Mouse (Mus musculus): Measurements from ENCODE around the gene Rps19. TPM values are rescaled to one million over a fixed set of nuclear protein-coding genes. Genes with fewer than 3 reads are reported as not detected.
A peak's percentile ranks its signal among the peaks of the same experiment; 100 is the strongest.

Rps19 gene
- polyA plus RNA-seq, 1 experiment from 2014 or later, result 1,459 TPM

DNA sequence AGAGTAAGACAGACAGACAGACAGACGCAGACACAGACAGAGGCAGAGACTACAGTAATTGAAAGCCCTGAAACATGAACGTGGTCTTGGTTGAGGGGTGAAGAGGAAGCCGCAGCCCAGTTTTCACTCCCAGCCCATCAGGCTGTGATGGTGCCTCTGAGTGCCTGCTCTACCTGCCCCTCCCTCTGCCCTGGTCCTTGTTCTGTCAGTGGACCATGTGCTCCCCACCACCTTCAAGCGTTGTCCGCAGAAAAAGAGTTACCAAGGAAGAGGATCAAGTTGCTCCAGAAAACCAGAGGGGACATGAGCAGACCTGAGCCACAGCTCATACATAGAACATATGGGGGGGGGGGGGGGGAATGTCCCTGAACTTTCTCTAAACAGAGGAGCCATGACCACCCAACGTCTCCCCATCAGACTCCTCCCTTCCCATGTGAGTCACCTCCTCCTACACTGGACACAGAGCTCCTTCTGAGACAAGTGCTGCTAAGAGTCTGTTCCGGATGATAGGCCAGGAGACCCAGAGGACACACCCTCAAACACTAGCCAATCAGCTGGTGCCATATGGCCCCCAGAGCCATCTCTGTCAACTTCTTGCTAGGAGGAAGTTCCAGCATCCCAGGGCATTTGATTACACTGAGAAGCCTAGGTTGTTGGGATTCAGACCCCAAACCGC, 31.5 kb upstream of the Rps19 start:
- 82% methylated on average over 8 of the region's 8 CpGs for WGBS
- Histone ChIP-seq H3K27ac (no peak overlapping the region), H3K27me3 (no peaks in the 10 kb centered on the region), H3K9ac (no peak overlapping the region), H3K4me3 (no peak overlapping the region), H3K4me1 (no peaks in the 10 kb centered on the region), H3K4me2 (replicated peaks) (no peak overlapping the region), H3K36me3 (no peaks in the 10 kb centered on the region), H3K9me3 (replicated peaks) (no peaks in the 10 kb centered on the region)
- no peak for ATAC-seq (ENCODE audit: low FRiP score)

DNA sequence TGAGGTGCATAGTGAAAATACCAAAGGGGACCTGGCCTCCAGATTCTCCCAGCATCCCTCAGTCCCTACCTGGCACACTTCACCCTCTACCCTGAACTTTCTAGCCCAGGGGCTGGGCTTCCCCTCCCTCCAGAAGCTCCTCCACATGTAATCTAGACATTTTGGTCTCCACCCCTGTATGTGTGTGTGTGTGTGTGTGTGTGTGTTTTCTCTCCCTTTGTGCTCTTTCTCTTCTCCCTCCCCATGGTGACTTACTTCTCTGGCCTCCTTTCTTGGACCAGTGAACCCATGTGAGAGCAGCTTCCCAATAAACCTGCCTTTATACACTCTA, 31.0 kb upstream of the Rps19 start:
- Histone ChIP-seq H3K4me1 (no peaks in the 10 kb centered on the region), H3K4me3 (no peak overlapping the region), H3K27me3 (no peaks in the 10 kb centered on the region), H3K27ac (no peak overlapping the region), H3K36me3 (no peaks in the 10 kb centered on the region), H3K4me2 (replicated peaks) (no peak overlapping the region), H3K9me3 (replicated peaks) (no peaks in the 10 kb centered on the region), H3K9ac (no peak overlapping the region)
- ATAC-seq (ENCODE audit: low FRiP score), result no peak

DNA sequence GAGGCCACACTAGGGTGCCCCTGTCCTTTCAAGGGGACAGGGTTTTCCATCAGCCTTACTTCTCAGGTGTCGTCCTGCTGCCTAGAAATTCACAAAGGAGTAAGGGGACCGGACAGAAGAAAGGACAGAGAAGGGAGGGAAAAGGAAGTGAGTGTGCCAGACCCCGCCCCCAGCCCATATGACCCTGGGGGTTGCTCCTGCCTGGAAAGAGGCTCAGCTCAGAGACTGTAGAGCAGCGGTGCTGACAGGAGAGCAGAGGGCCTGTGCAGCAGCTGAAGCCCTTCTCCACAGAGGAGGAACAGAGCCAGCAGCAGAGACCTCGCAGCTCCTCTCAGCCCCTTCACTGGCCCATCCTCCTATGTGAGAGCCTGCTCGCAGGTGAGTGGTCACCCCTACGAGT, 30.5 kb upstream of the Rps19 start:
- ATAC-seq (ENCODE audit: low FRiP score), result no peak
- H3K27me3 ChIP-seq, result no peaks in the 10 kb centered on the region
- no peaks in the 10 kb centered on the region for H3K9me3 ChIP-seq (replicated peaks)
- H3K4me3 ChIP-seq, result no peak overlapping the region
- 0 out of 2 replicates have a peak overlapping the region, but pooled peaks have one; percentile 8 for H3K4me2 ChIP-seq (replicated peaks)
- no peaks in the 10 kb centered on the region for H3K4me1 ChIP-seq
- H3K36me3 ChIP-seq, result no peaks in the 10 kb centered on the region
- WGBS, result 45% methylated on average over 7 of the region's 7 CpGs
- H3K27ac ChIP-seq, result no peak overlapping the region
- no peak overlapping the region for H3K9ac ChIP-seq

DNA sequence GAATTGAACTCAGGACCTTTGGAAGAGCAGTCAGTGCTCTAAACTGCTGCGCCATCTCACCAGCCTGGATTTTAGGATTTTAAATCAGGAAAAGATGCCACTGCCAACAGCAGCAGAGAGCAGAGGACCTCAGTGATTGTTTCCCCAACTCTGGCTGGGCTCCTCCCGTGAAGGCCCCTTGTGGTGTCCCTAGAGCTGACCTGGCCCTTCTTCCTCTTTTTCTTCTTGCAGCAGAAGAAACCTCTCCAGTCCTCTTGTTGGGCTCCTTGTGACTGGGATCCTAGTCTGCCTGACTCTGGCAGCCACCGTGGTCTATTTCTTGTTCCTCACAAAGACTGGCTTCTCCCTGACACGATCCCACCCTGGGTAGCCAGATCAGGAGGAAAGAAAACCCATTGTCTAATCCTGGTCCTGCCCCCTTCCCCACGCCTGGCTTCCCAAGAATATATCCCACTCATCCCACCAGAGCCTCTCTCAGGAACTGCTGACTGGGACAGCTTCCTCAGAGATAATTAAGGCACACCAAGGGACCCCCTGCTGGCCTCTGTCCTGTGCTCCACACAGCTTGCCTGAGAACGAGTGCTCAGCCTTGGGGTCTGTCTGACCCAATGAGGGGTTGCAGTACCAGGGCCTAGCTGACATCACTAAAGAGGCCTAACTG, 27.6 kb upstream of the Rps19 start:
- no peak overlapping the region for H3K4me3 ChIP-seq
- WGBS, result 34% methylated on average over 6 of the region's 6 CpGs
- H3K36me3 ChIP-seq, result no peaks in the 10 kb centered on the region
- no peak for ATAC-seq (ENCODE audit: low FRiP score)
- no peaks in the 10 kb centered on the region for H3K4me1 ChIP-seq
- no peak overlapping the region for H3K27ac ChIP-seq
- no peak overlapping the region for H3K9ac ChIP-seq
- no peak overlapping the region for H3K4me2 ChIP-seq (replicated peaks)
- no peaks in the 10 kb centered on the region for H3K9me3 ChIP-seq (replicated peaks)
- no peaks in the 10 kb centered on the region for H3K27me3 ChIP-seq

DNA sequence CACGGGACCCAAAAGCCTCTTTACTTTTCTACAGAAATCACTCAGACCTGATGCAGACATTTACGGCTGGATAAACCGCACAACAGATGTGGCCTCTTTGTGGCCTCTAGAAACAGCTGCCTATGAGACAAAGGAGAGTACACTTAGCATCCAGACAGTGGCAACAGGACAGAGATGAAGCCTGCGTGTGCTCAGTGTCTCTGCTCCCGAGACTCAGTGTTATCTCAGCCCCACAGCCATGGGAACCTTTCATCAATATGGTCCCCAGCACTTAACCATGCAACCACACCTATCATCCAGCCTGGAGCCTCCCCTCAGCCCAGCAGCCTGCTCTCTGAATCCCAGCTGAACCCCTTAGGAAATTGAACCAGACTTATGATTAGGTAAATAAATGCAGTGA, 24.9 kb upstream of the Rps19 start:
- H3K27me3 ChIP-seq, result no peaks in the 10 kb centered on the region
- H3K36me3 ChIP-seq, result no peaks in the 10 kb centered on the region
- H3K4me3 ChIP-seq, result no peak overlapping the region
- H3K9me3 ChIP-seq (replicated peaks), result no peaks in the 10 kb centered on the region
- no peak overlapping the region for H3K9ac ChIP-seq
- no peak overlapping the region for H3K27ac ChIP-seq
- whole genome bisulfite sequencing, result 75% methylated on average over 5 of the region's 5 CpGs
- H3K4me1 ChIP-seq, result no peaks in the 10 kb centered on the region
- no peak overlapping the region for H3K4me2 ChIP-seq (replicated peaks)
- ATAC-seq (ENCODE audit: low FRiP score), result no peak

DNA sequence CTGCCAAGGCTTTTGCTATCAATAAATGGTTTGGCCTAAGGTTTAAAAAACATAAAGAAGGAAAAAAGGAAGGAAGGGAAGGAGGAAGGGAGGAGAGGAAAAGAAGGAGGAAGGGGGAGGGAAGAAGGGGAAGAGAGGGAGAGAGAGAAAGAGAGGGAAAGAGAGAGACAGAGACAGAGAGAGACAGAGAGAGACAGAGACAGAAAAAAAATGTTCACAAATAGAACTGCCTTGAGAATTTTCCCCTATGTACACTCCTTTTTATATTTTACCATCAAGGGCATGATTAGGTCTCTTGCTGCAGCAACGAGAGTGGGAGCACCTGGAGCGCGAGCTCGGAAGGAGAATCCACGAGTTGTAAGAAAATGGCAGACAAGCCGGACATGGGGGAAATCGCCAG, 22.3 kb upstream of the Rps19 start, which contains the start of gene Gm9844:
Gene Gm9844, plus strand, starts transcription at position 301 of the 400 bp plus-strand sequence.
- Histone ChIP-seq H3K9me3 (replicated peaks) (no peaks in the 10 kb centered on the region), H3K4me3 (no peak within 1 kb of the TSS), H3K4me1 (no peaks in the 10 kb centered on the region), H3K36me3 (no peaks in the 10 kb centered on the region), H3K9ac (no peak within 1 kb of the TSS), H3K27me3 (no peaks in the 10 kb centered on the region), H3K27ac (no peak within 1 kb of the TSS), H3K4me2 (replicated peaks) (no peak within 1 kb of the TSS)
- no peak for ATAC-seq (ENCODE audit: low FRiP score)
- WGBS, result 88% methylated on average over 7 of the region's 7 CpGs

DNA sequence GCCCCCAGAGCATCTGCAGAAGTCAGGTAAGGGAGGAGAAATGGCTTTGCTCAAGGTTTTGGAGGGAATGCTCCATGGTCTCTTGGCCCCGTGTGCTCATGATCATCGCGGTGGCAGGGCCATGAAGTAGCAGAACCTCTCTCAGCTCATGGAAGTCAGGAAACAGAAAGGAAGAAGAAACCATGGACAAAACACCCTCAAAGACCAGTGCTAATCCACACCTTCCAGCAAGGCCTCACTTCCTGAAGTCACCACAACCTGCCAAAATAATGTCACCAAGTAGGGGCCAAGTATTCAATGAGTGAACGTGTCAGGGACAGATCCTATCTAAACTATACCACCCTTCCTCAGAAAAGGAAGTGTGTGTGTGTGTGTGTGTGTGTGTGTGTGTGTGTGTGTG, 21.3 kb upstream of the Rps19 start:
- H3K4me2 ChIP-seq (replicated peaks), result no peak overlapping the region
- no peak for ATAC-seq (ENCODE audit: low FRiP score)
- no peaks in the 10 kb centered on the region for H3K27me3 ChIP-seq
- H3K9me3 ChIP-seq (replicated peaks), result no peaks in the 10 kb centered on the region
- H3K27ac ChIP-seq, result no peak overlapping the region
- no peaks in the 10 kb centered on the region for H3K4me1 ChIP-seq
- H3K4me3 ChIP-seq, result no peak overlapping the region
- H3K36me3 ChIP-seq, result no peaks in the 10 kb centered on the region
- 86% methylated on average over 4 of the region's 4 CpGs for WGBS
- H3K9ac ChIP-seq, result no peak overlapping the region

DNA sequence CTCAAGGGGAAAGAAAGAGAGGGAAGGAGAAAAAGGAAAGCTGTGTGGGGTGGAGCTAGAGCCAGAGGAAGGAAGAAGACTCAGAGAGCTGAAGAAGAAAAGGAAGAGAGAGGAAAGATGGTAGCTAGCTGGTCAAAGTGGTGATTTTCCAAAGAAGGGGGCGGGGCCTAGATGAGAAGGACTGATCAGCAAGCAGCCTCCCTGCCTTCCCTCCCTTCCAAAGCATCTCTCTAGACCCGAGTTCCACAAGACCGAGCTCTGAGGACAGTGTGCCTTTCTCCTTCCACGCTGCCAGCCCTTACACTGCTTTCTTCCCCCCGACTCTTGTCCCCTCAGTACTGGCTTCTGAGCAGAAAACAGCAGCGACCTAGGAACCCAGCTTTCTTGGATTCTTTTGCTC, 20.0 kb upstream of the Rps19 start:
- no peak overlapping the region for H3K4me2 ChIP-seq (replicated peaks)
- no peaks in the 10 kb centered on the region for H3K9me3 ChIP-seq (replicated peaks)
- no peak overlapping the region for H3K4me3 ChIP-seq
- H3K9ac ChIP-seq, result 0 out of 2 replicates have a peak overlapping the region, but pooled peaks have one; percentile 3
- H3K4me1 ChIP-seq, result no peaks in the 10 kb centered on the region
- no peaks in the 10 kb centered on the region for H3K36me3 ChIP-seq
- no peak overlapping the region for H3K27ac ChIP-seq
- no peaks in the 10 kb centered on the region for H3K27me3 ChIP-seq
- ATAC-seq (ENCODE audit: low FRiP score), result no peak
- 31% methylated on average over 6 of the region's 6 CpGs for WGBS

DNA sequence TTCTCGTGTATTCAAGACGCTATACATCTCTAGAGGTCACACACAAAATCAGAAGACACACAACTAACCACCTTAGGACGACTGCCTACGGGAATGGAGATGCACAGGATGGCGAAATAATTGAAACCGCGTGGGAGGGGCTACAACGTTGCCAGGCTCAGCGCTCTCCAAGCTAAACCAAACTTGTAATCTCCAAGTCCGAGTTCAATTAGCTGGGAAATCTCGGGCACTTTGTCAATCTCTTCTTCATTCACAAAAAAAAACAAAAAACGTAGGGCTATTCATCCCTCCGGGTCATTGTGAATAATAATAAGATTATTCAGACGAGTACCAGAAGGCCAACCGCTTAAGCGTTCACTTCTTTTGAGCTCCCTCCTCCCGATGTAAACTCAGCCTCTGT, 15.1 kb upstream of the Rps19 start:
- H3K4me1 ChIP-seq, result no peaks in the 10 kb centered on the region
- no peak for ATAC-seq (ENCODE audit: low FRiP score)
- 57% methylated on average over 17 of the region's 17 CpGs for WGBS
- peaks cover 3% of the 10 kb centered on the region; the same call in 1 of the 2 replicates for H3K9me3 ChIP-seq (replicated peaks)
- H3K4me3 ChIP-seq, result no peak overlapping the region
- H3K36me3 ChIP-seq, result no peaks in the 10 kb centered on the region
- no peak overlapping the region for H3K9ac ChIP-seq
- H3K27ac ChIP-seq, result no peak overlapping the region
- H3K4me2 ChIP-seq (replicated peaks), result no peak overlapping the region
- H3K27me3 ChIP-seq, result peaks cover 14% of the 10 kb centered on the region

DNA sequence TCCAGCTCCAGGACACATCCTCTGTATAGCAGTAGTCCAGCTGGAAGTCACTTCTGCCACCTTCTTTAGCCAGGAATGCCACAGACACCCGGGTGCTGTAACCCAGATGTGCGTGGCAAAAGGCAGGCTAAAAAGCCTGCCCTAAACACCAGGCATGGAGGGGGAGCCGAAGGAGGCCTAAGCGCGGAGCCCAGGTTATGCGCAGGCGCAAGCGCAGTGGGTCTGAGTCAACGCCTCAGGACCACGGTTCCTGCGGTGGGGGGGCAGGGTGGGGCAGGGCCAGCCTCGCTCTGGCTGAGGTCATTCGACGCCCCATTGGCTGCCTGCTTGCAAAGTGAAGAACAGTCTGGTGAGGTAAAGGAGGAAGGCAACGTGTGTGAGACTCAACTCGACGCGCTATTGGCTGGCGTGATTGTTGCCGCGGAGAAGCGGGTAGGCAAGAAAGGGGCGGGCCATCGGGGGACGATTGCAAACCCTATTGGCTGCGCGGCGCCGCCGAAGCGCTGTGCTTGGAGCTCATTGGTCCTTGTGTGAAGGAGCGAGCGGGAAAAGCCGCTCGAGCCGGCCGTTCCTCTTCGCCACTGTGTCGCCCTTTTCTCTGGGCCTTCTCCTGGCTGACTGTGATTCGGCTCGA, 14.5 kb upstream of the Rps19 start, which contains the start of the genes Lypd4 and Dmrtc2:
Gene Lypd4, minus strand, starts transcription at position 410 of the 634 bp plus-strand sequence.
Gene Dmrtc2, plus strand, starts transcription at position 526 of the 634 bp plus-strand sequence.
- H3K27me3 ChIP-seq, result peaks cover 14% of the 10 kb centered on the region
- no peak for ATAC-seq (ENCODE audit: low FRiP score)
- 54% methylated on average over 41 of the region's 41 CpGs for WGBS
- no peaks in the 10 kb centered on the region for H3K4me1 ChIP-seq
- H3K36me3 ChIP-seq, result no peaks in the 10 kb centered on the region
- peaks cover 3% of the 10 kb centered on the region; the same call in 1 of the 2 replicates for H3K9me3 ChIP-seq (replicated peaks)
- H3K4me2 ChIP-seq (replicated peaks), result peak within 1 kb of the TSS; percentile 15; the same call in 1 of the 2 replicates
- H3K4me3 ChIP-seq, result no peak within 1 kb of the TSS
- H3K9ac ChIP-seq, result no peak within 1 kb of the TSS
- no peak within 1 kb of the TSS for H3K27ac ChIP-seq

DNA sequence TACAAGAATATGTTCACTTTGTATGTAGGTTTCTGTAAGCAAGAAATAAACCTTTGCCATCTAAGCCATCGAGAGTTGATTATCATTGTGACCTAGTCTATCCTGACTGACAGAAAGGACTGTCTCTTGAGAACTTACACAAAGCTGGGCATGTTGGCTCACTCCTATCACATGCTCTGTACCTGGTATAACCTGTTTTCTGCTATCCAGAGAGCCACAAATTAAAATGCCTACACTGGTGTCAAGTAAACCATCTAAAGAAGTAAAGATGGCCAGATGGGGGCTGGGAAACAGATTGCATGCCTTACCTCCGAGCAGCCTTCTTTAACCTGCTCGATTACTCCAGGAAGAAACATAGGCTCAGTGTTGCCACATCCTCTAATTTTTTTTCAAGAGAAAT, 6.6 kb upstream of the Rps19 start:
- Histone ChIP-seq H3K4me3 (no peak overlapping the region), H3K9me3 (replicated peaks) (no peaks in the 10 kb centered on the region)
- 86% methylated on average over 3 of the region's 3 CpGs for WGBS

DNA sequence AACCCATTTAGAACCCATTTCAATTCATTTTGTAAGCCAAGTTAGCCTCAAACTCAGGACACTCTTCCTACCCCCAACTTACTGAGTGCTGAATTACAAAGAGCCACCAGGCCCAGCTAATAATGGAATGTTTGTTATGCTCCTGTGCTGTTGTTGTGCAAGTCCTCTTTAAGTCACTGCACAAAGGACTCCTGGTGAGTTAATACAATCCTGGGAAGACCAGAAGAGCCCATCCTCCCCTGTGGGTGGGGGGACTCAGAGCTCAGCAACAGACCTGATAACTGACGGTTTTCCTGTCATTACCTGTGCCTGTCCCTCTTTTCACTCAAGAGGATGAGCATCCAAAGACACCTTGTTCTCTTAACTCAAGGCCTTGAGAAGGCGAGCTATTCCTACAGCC, 4.6 kb upstream of the Rps19 start:
- H3K36me3 ChIP-seq, result no peaks in the 10 kb centered on the region
- 20% methylated on average over 2 of the region's 2 CpGs for WGBS
- no peaks in the 10 kb centered on the region for H3K9me3 ChIP-seq (replicated peaks)
- H3K27me3 ChIP-seq, result no peaks in the 10 kb centered on the region
- H3K4me2 ChIP-seq (replicated peaks), result no peak overlapping the region
- H3K4me1 ChIP-seq, result no peaks in the 10 kb centered on the region
- H3K27ac ChIP-seq, result no peak overlapping the region
- no peak for ATAC-seq (ENCODE audit: low FRiP score)
- no peak overlapping the region for H3K9ac ChIP-seq
- H3K4me3 ChIP-seq, result no peak overlapping the region

More for the DNA sequence above, 6.6 kb upstream of the Rps19 start:
- no peak overlapping the region for H3K4me2 ChIP-seq (replicated peaks)
- H3K27ac ChIP-seq, result no peak overlapping the region
- H3K4me1 ChIP-seq, result no peaks in the 10 kb centered on the region
- no peaks in the 10 kb centered on the region for H3K27me3 ChIP-seq
- H3K9ac ChIP-seq, result no peak overlapping the region
- no peak for ATAC-seq (ENCODE audit: low FRiP score)
- no peaks in the 10 kb centered on the region for H3K36me3 ChIP-seq

Data from hindbrain, embryonic 12.5 days (tissue).